Mouse (Mus musculus) splenic B cell, adult 2 months (primary cell): ENCODE data around the gene Sumf1.

Source experiments
- DNase-seq: peaks from one replicate; pipeline ENCODE4 v3.0.0-alpha.2; 2011; ENCODE audit warnings: low read depth, low spot score
- H3K27me3 ChIP-seq: 2 replicates; pipeline ENCODE4 v1.6.1; 2012; ENCODE audit warnings: mild to moderate bottlenecking, low read length, moderate library complexity, mixed read lengths; ENCODE audit not compliant: control insufficient read depth, poor library complexity, insufficient read depth, severe bottlenecking
- H3K36me3 ChIP-seq: 2 replicates; pipeline ENCODE4 v1.6.1; 2012; ENCODE audit warnings: mild to moderate bottlenecking, low read length, moderate library complexity, mixed read lengths; ENCODE audit not compliant: control insufficient read depth, poor library complexity, insufficient read depth, severe bottlenecking

Sumf1 gene

GRCm38 (mm10) chr6:108107376-108107775, 78.0 kb downstream of the Sumf1 start:
- no peak for DNase-seq
- H3K36me3 ChIP-seq = peaks cover 3% of the 10 kb centered on the region; the same call in 1 of the 2 replicates
- no peaks in the 10 kb centered on the region for H3K27me3 ChIP-seq

GRCm38 (mm10) chr6:108101936-108102830, 83.2 kb downstream of the Sumf1 start:
- no peak for DNase-seq
- no peaks in the 10 kb centered on the region for H3K27me3 ChIP-seq
- H3K36me3 ChIP-seq = no peaks in the 10 kb centered on the region

GRCm38 (mm10) chr6:108098846-108099217, 86.5 kb downstream of the Sumf1 start:
- no peaks in the 10 kb centered on the region for H3K27me3 ChIP-seq
- DNase-seq = no peak
- H3K36me3 ChIP-seq = no peaks in the 10 kb centered on the region

GRCm38 (mm10) chr6:108098171-108098845, 87.1 kb downstream of the Sumf1 start:
- peak; percentile 89 for DNase-seq
- no peaks in the 10 kb centered on the region for H3K27me3 ChIP-seq
- no peaks in the 10 kb centered on the region for H3K36me3 ChIP-seq

- DNase-seq = no peak
- H3K36me3 ChIP-seq = no peaks in the 10 kb centered on the region
- H3K27me3 ChIP-seq = no peaks in the 10 kb centered on the region
Measured at GRCm38 (mm10) chr6:108095445-108095844, 89.9 kb downstream of the Sumf1 start.

GRCm38 (mm10) chr6:108093449-108093848, 91.9 kb downstream of the Sumf1 start:
- DNase-seq = no peak
- no peaks in the 10 kb centered on the region for H3K36me3 ChIP-seq
- no peaks in the 10 kb centered on the region for H3K27me3 ChIP-seq

- no peak for DNase-seq
- no peaks in the 10 kb centered on the region for H3K27me3 ChIP-seq
- no peaks in the 10 kb centered on the region for H3K36me3 ChIP-seq
Measured at GRCm38 (mm10) chr6:108092646-108093045, 92.7 kb downstream of the Sumf1 start.

GRCm38 (mm10) chr6:108091296-108091695, 94.1 kb downstream of the Sumf1 start:
- Histone ChIP-seq H3K36me3 (no peaks in the 10 kb centered on the region), H3K27me3 (no peaks in the 10 kb centered on the region)
- DNase-seq = no peak

- no peaks in the 10 kb centered on the region for H3K27me3 ChIP-seq
- no peaks in the 10 kb centered on the region for H3K36me3 ChIP-seq
- DNase-seq = no peak
Measured at GRCm38 (mm10) chr6:108075857-108076256, 109.5 kb downstream of the Sumf1 start.

GRCm38 (mm10) chr6:108074624-108075023, 110.8 kb downstream of the Sumf1 start:
- DNase-seq = no peak
- Histone ChIP-seq H3K36me3 (no peaks in the 10 kb centered on the region), H3K27me3 (no peaks in the 10 kb centered on the region)

- Histone ChIP-seq H3K36me3 (no peaks in the 10 kb centered on the region), H3K27me3 (no peaks in the 10 kb centered on the region)
- DNase-seq = no peak
Measured at GRCm38 (mm10) chr6:108073931-108074330, 111.5 kb downstream of the Sumf1 start.

GRCm38 (mm10) chr6:108073071-108073470, 112.3 kb downstream of the Sumf1 start:
- Histone ChIP-seq H3K36me3 (no peaks in the 10 kb centered on the region), H3K27me3 (no peaks in the 10 kb centered on the region)
- no peak for DNase-seq

- Histone ChIP-seq H3K27me3 (no peaks in the 10 kb centered on the region), H3K36me3 (no peaks in the 10 kb centered on the region)
- no peak for DNase-seq
Measured at GRCm38 (mm10) chr6:108070947-108071346, 114.4 kb downstream of the Sumf1 start.

GRCm38 (mm10) chr6:108065583-108065982, 119.8 kb downstream of the Sumf1 start:
- DNase-seq = peak; percentile 78
- Histone ChIP-seq H3K27me3 (no peaks in the 10 kb centered on the region; the same call in 1 of the 2 replicates), H3K36me3 (no peaks in the 10 kb centered on the region)

- no peaks in the 10 kb centered on the region for H3K36me3 ChIP-seq
- H3K27me3 ChIP-seq = no peaks in the 10 kb centered on the region; the same call in 1 of the 2 replicates
- DNase-seq = peak; percentile 96
Measured at GRCm38 (mm10) chr6:108064918-108065526, 120.4 kb downstream of the Sumf1 start, which contains the start of gene Setmar. Gene Setmar (plus strand): TSS chr6:108065045.
